Mouse (Mus musculus) forebrain, embryonic 10.5 days (tissue): ENCODE results near the gene Gm36028. TPM values are rescaled to one million over a fixed set of nuclear protein-coding genes. Genes with fewer than 3 reads are reported as not detected.

ENCODE experiments used
- DNase-seq: peaks from one replicate; pipeline ENCODE4 v3.0.0-alpha.2; 2017; ENCODE audit warnings: low spot score; ENCODE audit errors: extremely low spot score
- H3K27ac ChIP-seq: fragments of 300-500 bp; sonication (generic); 2 replicates; pipeline ENCODE4 v1.5.1; 2016; ENCODE audit warnings: mild to moderate bottlenecking
- H3K27me3 ChIP-seq: fragments of 300-500 bp; sonication (generic); 2 replicates; pipeline ENCODE4 v1.6.1; 2016; ENCODE audit warnings: mild to moderate bottlenecking; ENCODE audit not compliant: poor library complexity, severe bottlenecking
- H3K36me3 ChIP-seq: fragments of 300-500 bp; sonication (generic); replicated peaks from 2 replicates; pipeline ENCODE4 v1.6.1; 2016; ENCODE audit warnings: mild to moderate bottlenecking, moderate library complexity
- H3K4me1 ChIP-seq: fragments of 300-500 bp; sonication (generic); 2 replicates; pipeline ENCODE4 v1.6.1; 2016
- H3K4me3 ChIP-seq: fragments of 300-500 bp; sonication (generic); 2 replicates; pipeline ENCODE4 v1.5.1; 2016; ENCODE audit warnings: mild to moderate bottlenecking, moderate library complexity
- H3K9me3 ChIP-seq: fragments of 300-500 bp; sonication (generic); 2 replicates; pipeline ENCODE4 v1.6.1; 2016; ENCODE audit warnings: mild to moderate bottlenecking, moderate library complexity
- WGBS: fragments of 180-500 bp; shearing (Covaris S2); methylation state at CpG from one replicate; pipeline ENCODE4 v1.1.7; 2016; 5-methylcytosine and 5-hydroxymethylcytosine counted together
- polyA plus RNA-seq: library from polyadenylated mRNA; unstranded; fragments of >200 nt; fragmentation: Nextera tagmentation; extraction: Ambion mirVana; gene quantifications from 2 replicates; pipeline ENCODE4 v1.2.1, GENCODE M21; 2016

The Gm36028 gene
- polyA plus RNA-seq, 1 experiment from 2014 or later = 0.33 TPM

GRCm38 (mm10) chr16:37874501-37875235 is 13.7 kb upstream of the Gm36028 start:
- DNase-seq = no peak
- no peak overlapping the region for H3K4me3 ChIP-seq
- peaks cover 23% of the 10 kb centered on the region for H3K4me1 ChIP-seq
- 89% methylated on average over 4 of the region's 4 CpGs for WGBS
- H3K9me3 ChIP-seq = no peaks in the 10 kb centered on the region
- H3K36me3 ChIP-seq = peaks cover 78% of the 10 kb centered on the region
- H3K27me3 ChIP-seq = no peaks in the 10 kb centered on the region
- H3K27ac ChIP-seq = no peak overlapping the region

GRCm38 (mm10) chr16:37871112-37871715 is 10.3 kb upstream of the Gm36028 start:
- peaks cover 44% of the 10 kb centered on the region for H3K36me3 ChIP-seq
- H3K4me1 ChIP-seq = peaks cover 34% of the 10 kb centered on the region
- no peak for DNase-seq
- H3K27me3 ChIP-seq = no peaks in the 10 kb centered on the region
- H3K27ac ChIP-seq = no peak overlapping the region
- no peaks in the 10 kb centered on the region for H3K9me3 ChIP-seq
- H3K4me3 ChIP-seq = no peak overlapping the region
- WGBS = 94% methylated on average over 4 of the region's 4 CpGs

- Histone ChIP-seq H3K4me3 (peak overlapping the region; percentile 99), H3K27me3 (no peaks in the 10 kb centered on the region), H3K36me3 (peaks cover 38% of the 10 kb centered on the region), H3K27ac (peak overlapping the region; percentile 99), H3K9me3 (no peaks in the 10 kb centered on the region), H3K4me1 (peaks cover 30% of the 10 kb centered on the region)
- DNase-seq = no peak
- WGBS = 53% methylated on average over 4 of the region's 4 CpGs
Observed at GRCm38 (mm10) chr16:37869470-37870231, 8.7 kb upstream of the Gm36028 start.

GRCm38 (mm10) chr16:37868506-37869469 is 7.8 kb upstream of the Gm36028 start:
- Histone ChIP-seq H3K36me3 (peaks cover 37% of the 10 kb centered on the region), H3K4me1 (peaks cover 29% of the 10 kb centered on the region), H3K9me3 (no peaks in the 10 kb centered on the region), H3K27me3 (no peaks in the 10 kb centered on the region), H3K4me3 (peak overlapping the region; percentile 99), H3K27ac (peak overlapping the region; percentile 99)
- under 1% methylated on average over 81 of the region's 87 CpGs for WGBS
- DNase-seq = peak; percentile 76

GRCm38 (mm10) chr16:37867791-37868505 is 7.0 kb upstream of the Gm36028 start, which contains the start of gene Lrrc58:
Gene Lrrc58 (plus strand): TSS chr16:37868389.
- peak within 1 kb of the TSS; percentile 99 for H3K4me3 ChIP-seq
- under 1% methylated on average over 78 of the region's 86 CpGs for WGBS
- no peaks in the 10 kb centered on the region for H3K27me3 ChIP-seq
- peaks cover 28% of the 10 kb centered on the region for H3K36me3 ChIP-seq
- peak; percentile 79 for DNase-seq
- peaks cover 29% of the 10 kb centered on the region for H3K4me1 ChIP-seq
- no peaks in the 10 kb centered on the region for H3K9me3 ChIP-seq
- peak within 1 kb of the TSS; percentile 99 for H3K27ac ChIP-seq

GRCm38 (mm10) chr16:37865841-37866240 is 4.9 kb upstream of the Gm36028 start:
- H3K27ac ChIP-seq = no peak overlapping the region
- peaks cover 22% of the 10 kb centered on the region for H3K4me1 ChIP-seq
- WGBS = 92% methylated on average over 9 of the region's 9 CpGs
- no peak overlapping the region for H3K4me3 ChIP-seq
- H3K9me3 ChIP-seq = no peaks in the 10 kb centered on the region
- peaks cover 10% of the 10 kb centered on the region for H3K36me3 ChIP-seq
- H3K27me3 ChIP-seq = no peaks in the 10 kb centered on the region
- no peak for DNase-seq

- Histone ChIP-seq H3K9me3 (no peaks in the 10 kb centered on the region), H3K36me3 (no peaks in the 10 kb centered on the region), H3K4me1 (peaks cover 10% of the 10 kb centered on the region), H3K27me3 (no peaks in the 10 kb centered on the region), H3K27ac (no peak overlapping the region), H3K4me3 (no peak overlapping the region)
- DNase-seq = no peak
- WGBS = 83% methylated on average over 3 of the region's 3 CpGs
Observed at GRCm38 (mm10) chr16:37863876-37864275, 2.9 kb upstream of the Gm36028 start.

- no peak for DNase-seq
- WGBS = 85% methylated on average over 7 of the region's 7 CpGs
Observed at GRCm38 (mm10) chr16:37860213-37860612, 733 bp downstream of the Gm36028 start.

GRCm38 (mm10) chr16:37857495-37857894 is 3.5 kb downstream of the Gm36028 start:
- no peak overlapping the region for H3K4me3 ChIP-seq
- no peaks in the 10 kb centered on the region for H3K27me3 ChIP-seq
- H3K36me3 ChIP-seq = no peaks in the 10 kb centered on the region
- H3K27ac ChIP-seq = no peak overlapping the region
- DNase-seq = no peak
- WGBS = 83% methylated on average over 8 of the region's 8 CpGs
- peaks cover 3% of the 10 kb centered on the region; the same call in 1 of the 2 replicates for H3K4me1 ChIP-seq
- no peaks in the 10 kb centered on the region for H3K9me3 ChIP-seq

More at GRCm38 (mm10) chr16:37860213-37860612, 733 bp downstream of the Gm36028 start:
- Histone ChIP-seq H3K27ac (no peak overlapping the region), H3K4me3 (no peak overlapping the region), H3K4me1 (peaks cover 3% of the 10 kb centered on the region; the same call in 1 of the 2 replicates), H3K9me3 (no peaks in the 10 kb centered on the region), H3K36me3 (no peaks in the 10 kb centered on the region), H3K27me3 (no peaks in the 10 kb centered on the region)

- Histone ChIP-seq H3K9me3 (no peaks in the 10 kb centered on the region), H3K27ac (no peak overlapping the region), H3K4me3 (no peak overlapping the region), H3K36me3 (no peaks in the 10 kb centered on the region), H3K4me1 (peaks cover 8% of the 10 kb centered on the region; the same call in 1 of the 2 replicates), H3K27me3 (no peaks in the 10 kb centered on the region)
- 84% methylated on average over 3 of the region's 3 CpGs for WGBS
- no peak for DNase-seq
Observed at GRCm38 (mm10) chr16:37856327-37856726, 4.6 kb downstream of the Gm36028 start.

GRCm38 (mm10) chr16:37855583-37855982 is 5.4 kb downstream of the Gm36028 start:
- Histone ChIP-seq H3K27ac (no peak overlapping the region), H3K4me1 (peaks cover 9% of the 10 kb centered on the region; the same call in 1 of the 2 replicates), H3K9me3 (no peaks in the 10 kb centered on the region), H3K27me3 (no peaks in the 10 kb centered on the region), H3K36me3 (no peaks in the 10 kb centered on the region), H3K4me3 (no peak overlapping the region)
- WGBS = 85% methylated on average over 8 of the region's 8 CpGs
- no peak for DNase-seq
